Mouse (Mus musculus): ENCODE data around the gene Slc25a24. TPM values are rescaled to one million over a fixed set of nuclear protein-coding genes. Genes with fewer than 3 reads are reported as not detected.

Gene Slc25a24
- 1 to 10 TPM; 6.1 to 6.7 TPM for total RNA-seq (2021)

DNA sequence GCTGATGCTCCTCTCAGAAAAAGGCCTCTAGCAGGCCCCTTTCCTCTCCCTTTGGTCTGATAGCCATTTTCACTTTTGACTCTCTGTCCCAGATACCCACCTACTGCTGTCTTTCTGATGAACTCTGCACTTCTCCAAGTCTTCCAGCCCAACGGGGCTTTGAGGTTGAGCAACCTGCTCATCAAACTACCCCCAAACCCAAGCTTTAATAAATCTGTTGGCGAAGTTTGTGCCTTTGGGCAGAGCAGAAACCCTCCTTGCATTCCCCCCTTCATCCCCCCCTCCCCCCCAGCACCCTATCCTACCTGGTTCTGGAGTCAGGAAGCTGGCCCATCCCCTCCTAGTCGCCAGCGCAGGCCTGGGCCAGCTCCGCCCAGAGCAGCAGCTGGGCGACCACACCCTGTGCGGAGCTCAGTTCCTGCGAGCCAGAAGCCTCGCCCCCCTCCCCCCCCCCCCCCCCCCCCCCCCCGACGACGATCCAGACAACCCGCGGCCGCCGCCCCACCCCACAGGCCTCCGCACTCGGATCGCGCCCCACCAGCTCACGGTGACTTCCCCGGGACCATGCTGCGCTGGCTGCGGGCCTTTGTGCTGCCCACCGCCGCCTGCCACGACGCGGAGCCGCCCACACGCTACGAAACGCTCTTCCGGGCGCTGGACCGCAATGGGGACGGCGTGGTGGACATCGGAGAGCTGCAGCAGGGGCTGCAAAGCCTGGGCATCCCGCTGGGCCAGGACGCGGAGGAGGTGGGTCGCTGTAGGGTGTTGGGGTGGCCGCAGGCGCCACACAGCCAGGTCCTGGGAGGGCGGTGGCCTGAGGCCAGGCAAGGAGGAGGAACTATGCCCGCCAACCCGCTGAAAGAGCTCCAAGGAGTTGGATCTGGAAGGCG, at the start of gene Slc25a24:
Gene Slc25a24, plus strand, starts transcription at position 509 of the 890 bp plus-strand sequence.
- intact Hi-C loops (cut with DNase I) = no loop called here
- DNase-seq (ENCODE audit: low spot score) = peak; percentile 37

DNA sequence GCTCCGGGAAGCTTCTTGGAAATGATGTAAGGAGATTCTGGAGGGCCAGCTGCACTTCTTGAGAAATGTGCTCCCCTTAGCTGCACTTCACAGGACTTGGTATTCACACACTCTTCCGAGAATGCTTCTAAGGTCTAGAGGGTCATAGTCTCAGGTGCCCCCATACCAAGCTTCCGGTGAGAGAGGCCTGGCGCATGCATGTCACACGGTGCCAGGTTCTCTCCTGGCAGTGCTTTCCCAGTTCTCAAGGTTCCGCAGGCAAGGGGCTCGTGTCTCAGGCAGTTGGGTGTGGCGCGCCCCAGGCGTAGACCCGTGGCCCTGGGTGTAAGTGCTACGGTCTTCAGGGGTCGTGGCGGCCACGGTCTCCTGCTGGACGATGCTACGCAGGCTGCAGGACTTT, 42.8 kb upstream of the Slc25a24 start, which contains the start of gene Slc25a54:
Gene Slc25a54, plus strand, starts transcription at position 301 of the 400 bp plus-strand sequence.
- intact Hi-C loops (cut with DNase I) = no loop called here

DNA sequence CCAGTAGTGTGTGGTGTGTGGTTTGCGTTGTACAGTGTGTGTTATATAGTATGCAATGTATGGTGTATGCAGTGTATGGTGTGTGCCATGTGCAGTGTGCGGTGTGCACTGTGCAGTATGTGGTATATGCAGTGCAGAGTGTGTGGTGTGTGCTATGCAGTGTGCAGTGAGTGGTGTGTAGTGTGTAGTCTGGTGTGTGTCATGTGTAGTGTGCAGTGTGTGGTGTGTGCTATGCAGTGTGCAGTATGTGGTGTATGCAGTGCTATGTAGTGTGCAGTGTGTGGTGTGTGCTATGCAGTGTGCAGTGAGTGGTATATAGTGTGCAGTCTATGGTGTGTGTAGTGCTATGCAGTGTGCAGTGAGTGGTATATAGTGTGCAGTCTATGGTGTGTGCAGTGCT, 38.5 kb upstream of the Slc25a24 start:
- intact Hi-C loops (cut with DNase I) = no loop called here
- no peak for DNase-seq (ENCODE audit: low spot score)

More for the DNA sequence above, 42.8 kb upstream of the Slc25a24 start, which contains the start of gene Slc25a54:
- DNase-seq (ENCODE audit: low spot score) = no peak

DNA sequence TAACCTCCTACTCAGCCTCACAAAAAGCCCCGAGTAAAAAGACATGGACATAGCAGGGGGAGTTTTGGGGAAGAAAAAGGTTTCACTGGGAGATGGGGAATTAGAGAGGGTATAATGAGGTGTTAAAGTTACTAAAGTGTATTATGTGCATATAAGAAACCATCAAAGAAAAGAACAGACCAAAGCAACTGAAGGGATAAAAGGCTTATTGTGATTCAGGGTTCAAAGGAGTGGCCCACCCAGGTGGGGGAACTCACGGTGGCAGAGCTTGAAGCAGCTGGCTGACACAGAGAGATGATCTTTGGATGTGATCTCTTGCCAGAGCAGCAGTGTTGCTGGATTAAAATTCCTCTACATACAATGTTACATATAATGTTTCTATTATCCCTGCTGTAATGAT, 34.5 kb upstream of the Slc25a24 start:
- intact Hi-C loops (cut with DNase I) = no loop called here
- no peak for DNase-seq (ENCODE audit: low spot score)

DNA sequence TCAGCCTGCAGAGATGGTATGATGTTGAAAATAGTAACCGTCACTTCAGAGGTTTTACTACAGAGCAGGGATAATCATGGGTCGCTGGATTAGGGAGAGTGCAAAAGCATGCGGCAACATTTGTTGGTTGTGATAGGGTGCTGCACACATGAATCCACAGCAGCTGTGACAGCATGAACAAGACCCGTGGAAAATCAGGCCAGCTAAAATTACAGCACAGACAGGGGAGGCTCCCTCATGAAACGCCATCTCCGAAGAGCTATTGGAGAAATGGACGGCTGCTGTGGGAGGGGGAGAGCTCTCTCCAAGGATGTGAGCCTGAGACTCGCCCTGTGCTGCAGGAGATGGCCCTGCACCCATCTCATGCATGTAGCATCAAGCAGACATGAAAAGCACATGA, 18.2 kb upstream of the Slc25a24 start:
- intact Hi-C loops (cut with DNase I) = no loop called here
- DNase-seq (ENCODE audit: low spot score) = no peak

DNA sequence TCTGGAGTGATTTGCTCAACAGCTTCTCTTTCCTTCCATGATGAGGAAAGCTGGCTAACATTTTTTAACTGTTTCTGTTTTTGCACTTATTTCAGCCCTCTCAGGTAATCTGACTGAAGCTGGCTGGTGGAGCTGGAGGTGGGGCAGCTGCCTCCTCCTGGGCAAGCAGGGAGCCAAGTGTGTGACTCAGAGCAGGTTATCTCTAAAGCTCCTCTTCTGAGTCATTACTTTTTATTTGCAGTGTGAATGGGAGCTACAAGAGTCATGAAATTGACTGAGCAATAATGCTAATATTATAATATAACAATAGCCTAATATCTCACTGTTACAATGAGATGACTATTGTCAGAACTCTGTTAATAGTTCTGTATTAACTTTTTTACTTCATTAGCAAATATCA, 5.8 kb upstream of the Slc25a24 start:
- DNase-seq (ENCODE audit: low spot score) = no peak
- intact Hi-C loops (cut with DNase I) = no loop called here

DNA sequence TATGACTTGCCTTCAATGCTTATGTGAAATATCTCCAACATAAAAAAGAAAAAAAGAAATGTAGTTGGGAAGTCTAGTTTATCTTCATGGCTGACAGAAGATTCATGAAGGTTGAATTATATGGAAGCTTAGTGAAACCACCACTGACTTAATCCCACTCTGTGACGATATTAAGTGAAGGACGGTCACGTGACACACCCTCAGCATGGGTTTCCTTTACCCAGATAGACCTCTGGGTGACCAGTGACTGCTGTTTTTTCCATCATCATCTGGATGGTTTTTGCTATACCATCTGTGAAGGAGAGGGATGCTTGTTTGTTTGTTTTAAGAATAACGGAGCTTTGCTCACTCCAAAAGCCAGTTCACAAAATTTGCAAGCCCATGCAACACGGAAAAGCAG, 3.4 kb upstream of the Slc25a24 start:
- no peak for DNase-seq (ENCODE audit: low spot score)
- intact Hi-C loops (cut with DNase I) = no loop called here

DNA sequence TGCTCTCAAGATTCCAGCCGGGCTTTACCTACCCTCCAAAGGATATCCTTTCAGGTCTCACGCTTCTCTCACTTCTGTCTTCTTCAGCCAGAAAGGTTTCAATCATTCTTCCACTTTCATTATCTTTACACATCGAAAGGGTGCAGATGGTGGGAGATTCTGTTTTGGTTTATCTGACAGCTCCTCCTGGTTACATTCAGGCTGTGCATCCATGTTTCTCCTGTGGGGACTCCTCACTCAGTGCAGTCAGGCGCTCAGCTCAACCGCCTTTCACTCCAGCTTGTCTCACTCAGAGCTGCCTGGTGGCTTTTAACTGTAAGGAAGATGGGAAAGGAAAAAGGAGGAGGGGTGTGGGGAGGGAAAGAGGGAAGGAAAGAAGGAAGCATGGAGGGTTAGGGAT, 3.0 kb upstream of the Slc25a24 start:
- intact Hi-C loops (cut with DNase I) = no loop called here
- DNase-seq (ENCODE audit: low spot score) = no peak

DNA sequence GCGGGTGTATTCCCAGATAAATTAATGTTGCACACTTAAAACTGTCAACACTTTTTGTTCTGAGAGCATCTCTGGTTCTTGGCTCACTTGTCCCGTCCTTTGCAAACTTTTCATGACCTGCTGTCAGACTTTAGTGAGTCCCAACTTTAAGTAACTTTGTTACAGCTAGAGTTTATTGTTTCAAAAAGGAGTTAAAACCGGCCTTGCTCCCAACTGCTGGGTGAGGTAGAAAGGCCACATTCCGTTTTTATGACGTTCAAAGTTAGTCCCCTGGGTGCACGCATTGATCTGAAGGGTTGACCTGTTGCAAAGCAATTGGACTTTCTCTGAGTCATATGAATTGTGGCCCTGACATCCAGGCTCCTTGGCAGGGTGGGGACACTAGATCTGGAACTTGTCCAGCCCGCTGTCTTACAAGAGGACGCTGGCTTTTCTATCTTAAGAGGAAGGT, 607 bp downstream of the Slc25a24 start:
- intact Hi-C loops (cut with DNase I) = no loop called here
- peak; percentile 37 for DNase-seq (ENCODE audit: low spot score)

DNA sequence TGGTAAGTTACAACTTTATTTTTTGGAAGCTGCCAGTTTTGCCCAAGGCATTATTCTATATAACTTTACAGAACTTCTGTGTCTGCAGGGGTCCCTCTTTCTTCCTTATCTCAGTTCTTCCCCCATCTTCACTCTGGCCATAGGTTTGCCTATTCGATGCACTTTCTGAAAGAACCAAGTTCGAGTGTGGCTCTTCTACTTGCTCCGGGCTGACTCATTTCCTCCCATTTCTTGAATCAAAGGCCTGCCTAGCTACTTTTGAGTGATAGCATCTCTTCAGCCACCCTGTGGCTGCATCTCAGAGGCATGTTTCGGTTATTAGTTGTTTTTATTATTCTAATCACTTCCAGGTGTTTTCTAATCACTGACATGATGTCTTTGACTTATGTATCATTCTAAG, 1.1 kb downstream of the Slc25a24 start:
- intact Hi-C loops (cut with DNase I) = no loop called here
- DNase-seq (ENCODE audit: low spot score) = no peak

DNA sequence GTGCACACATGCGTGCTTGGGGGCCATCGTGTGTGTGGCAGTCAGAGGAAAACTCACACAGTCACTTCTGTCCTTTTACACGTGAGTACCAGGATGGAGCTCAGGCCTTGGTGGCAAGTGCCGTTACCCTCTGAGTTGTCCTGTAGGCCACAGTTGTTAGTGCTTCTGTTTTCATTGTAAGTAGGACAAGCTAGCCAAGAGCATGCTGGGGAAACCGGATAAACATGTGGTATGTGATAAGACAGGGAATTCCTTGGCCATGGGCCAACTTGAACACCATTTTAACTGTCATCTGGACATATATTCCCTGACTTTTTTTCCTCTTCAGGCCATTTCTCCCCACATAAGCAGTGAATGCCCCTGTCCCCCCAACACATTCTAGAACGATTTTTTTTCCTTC, 2.6 kb downstream of the Slc25a24 start:
- intact Hi-C loops (cut with DNase I) = no loop called here
- DNase-seq (ENCODE audit: low spot score) = no peak

DNA sequence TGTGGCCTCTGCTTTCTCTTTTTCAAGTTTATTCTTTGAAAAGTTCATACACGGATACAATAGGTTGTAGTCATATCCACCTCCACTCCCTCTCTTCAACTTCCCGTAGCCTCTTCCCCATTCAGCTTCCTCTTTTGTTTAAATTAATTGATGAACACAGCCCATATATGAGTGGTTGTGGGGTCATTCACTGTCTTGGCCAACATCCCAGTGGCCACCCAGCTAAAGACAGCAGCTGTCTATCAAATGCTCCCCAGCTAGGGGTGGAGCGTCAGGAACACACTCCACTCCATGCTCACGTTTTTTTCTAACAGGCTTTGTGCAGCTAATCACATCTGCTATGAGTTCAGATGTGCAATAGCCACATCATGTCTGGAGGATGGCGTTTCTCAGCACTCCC, 6.8 kb downstream of the Slc25a24 start:
- intact Hi-C loops (cut with DNase I) = no loop called here
- no peak for DNase-seq (ENCODE audit: low spot score)

DNA sequence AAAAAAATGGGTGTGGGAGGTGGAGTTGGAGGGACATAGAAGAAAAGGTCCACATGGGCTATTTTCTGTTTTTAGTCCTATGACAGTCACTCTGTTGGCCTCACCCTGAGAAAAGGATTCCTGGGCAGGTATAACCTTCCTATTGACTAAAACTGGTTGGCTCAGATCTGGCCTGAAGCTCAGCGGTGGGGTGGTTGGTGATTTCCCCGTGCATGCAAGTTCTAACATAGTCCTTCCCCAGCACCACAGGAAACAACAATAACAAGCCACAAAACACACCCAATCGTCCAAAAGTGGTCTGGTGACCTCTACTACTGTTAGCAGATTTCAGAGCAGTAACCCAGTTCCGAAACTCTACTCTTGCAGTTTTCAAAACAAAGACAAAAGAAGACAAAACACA, 10.0 kb downstream of the Slc25a24 start:
- no peak for DNase-seq (ENCODE audit: low spot score)
- intact Hi-C loops (cut with DNase I) = no loop called here

DNA sequence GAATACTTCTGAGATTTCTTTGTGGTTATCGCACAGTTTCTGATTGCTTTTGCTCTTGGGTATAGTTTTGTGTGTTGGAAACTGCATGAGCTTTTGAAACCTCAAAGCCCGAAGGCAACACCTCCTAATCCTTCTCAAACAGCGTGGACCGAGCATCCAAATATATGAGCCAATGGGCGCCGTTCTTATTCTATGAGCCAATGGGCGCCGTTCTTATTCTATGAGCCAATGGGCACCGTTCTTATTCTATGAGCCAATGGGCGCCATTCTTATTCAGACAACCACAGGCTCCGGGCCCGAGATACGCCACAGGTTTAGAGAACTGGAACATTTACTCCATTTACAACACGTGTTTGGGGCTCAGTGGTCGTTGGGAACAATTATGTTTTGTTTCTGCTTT, 11.1 kb downstream of the Slc25a24 start:
- intact Hi-C loops (cut with DNase I) = no loop called here
- no peak for DNase-seq (ENCODE audit: low spot score)

DNA sequence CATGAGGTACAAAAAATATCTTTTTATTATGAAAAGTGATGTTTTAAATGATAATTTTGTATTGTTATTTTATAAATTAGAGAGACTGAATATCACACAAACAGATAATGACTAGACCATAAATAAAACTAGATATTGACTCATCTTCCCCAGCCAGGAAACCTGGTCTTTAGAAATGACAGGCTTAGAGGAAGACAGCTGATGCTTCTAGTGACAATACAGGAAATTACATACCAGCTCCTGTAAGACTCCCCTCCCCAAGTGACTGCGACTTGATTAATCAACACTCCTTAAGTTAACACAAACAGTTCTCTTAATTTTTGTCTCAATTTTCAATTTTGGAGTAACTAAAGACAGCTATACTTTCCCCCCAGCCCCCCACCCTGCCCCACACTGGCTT, 12.4 kb downstream of the Slc25a24 start:
- no peak for DNase-seq (ENCODE audit: low spot score)
- intact Hi-C loops (cut with DNase I) = no loop called here

DNA sequence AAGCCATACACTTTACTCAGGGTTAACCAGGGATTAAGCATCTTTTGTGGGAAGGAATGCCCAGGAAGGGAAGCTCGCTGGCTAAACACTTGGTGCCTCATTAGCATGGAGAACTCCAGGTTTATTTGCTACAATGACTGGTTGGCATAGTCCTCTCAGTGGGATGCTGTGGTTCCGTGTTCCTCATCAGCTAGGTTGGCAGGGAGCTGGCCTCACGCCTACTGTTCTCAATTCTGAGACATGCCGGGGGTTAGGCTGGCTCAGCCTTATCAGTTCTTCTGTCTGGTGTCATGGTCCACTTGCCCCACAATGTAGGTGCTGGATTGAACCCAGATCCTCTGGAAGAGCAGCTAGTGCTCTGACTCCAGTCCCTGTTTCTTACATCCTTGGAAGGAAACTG, 29.6 kb downstream of the Slc25a24 start:
- DNase-seq (ENCODE audit: low spot score) = no peak
- intact Hi-C loops (cut with DNase I) = no loop called here

DNA sequence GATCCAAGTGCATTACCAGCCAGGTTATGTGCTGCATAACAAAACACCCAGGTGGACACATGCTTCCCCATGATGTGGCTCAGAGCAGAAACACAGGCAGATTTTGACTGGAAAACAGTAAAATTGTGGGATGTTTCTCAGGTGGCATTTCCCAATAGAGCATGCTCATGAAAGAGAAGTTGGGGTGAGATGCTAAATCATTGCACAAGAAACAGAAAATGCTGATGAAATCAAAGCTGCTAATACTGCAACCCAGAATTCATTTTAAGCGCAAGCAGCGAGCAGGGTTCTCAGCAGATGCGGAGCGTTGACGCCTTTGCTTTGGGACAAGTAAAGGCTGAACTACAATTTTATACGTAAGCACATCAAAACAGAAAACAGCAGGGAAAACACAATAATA, 30.5 kb downstream of the Slc25a24 start:
- DNase-seq (ENCODE audit: low spot score) = no peak
- intact Hi-C loops (cut with DNase I) = no loop called here

DNA sequence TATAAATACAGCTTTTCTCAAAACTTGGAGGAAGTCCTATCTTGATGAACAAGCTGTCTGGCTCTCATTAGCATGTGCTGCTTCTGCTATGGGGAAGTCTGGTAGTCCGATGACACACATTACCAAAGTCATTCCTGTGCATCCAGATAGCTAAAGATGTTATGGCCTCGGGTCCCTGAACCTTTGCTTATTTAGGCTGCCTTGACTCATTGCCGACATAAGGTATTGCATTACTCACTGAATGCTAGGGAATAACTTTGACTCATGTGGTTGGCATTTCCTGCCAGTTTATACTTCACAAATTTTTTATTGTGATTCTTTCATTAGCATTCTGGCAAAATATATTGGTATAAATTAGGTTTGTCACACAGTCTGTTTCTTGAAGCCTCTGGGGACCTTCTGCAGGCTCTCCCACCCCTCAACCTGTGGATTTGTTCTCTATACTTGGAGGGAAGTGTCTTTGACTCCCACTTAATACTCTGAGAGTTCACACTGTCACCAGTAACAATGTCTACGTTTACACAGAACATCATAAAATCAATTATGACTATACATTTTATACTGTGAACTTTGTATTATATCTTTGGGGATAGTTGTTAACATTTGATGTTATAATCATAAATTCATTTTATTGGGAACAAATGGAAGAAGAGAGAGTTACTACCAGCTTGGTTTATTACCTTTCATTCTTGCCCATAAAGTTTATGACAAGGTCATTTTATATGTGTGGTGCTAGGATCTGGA, 33.1 kb downstream of the Slc25a24 start:
- intact Hi-C loops (cut with DNase I) = no loop called here
- no peak for DNase-seq (ENCODE audit: low spot score)

DNA sequence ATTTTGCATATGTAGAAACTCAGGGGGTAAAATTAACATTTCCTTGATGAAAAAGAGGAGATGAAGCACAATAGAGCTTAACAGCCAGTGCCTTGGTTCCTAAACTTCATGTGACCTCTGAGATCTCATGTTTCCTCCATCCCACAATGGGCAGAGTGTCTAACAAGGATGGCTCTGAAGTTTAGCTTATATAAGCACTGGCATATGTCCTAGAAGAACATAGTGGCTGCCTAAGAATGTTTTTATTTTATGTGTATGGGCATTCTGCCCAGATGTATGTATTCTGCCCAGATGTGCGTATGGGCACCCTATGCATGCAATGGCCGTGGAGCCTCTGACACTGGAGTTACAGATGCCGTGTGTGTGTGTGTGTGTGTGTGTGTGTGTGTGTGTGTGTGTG, 34.5 kb downstream of the Slc25a24 start:
- intact Hi-C loops (cut with DNase I) = no loop called here
- no peak for DNase-seq (ENCODE audit: low spot score)

DNA sequence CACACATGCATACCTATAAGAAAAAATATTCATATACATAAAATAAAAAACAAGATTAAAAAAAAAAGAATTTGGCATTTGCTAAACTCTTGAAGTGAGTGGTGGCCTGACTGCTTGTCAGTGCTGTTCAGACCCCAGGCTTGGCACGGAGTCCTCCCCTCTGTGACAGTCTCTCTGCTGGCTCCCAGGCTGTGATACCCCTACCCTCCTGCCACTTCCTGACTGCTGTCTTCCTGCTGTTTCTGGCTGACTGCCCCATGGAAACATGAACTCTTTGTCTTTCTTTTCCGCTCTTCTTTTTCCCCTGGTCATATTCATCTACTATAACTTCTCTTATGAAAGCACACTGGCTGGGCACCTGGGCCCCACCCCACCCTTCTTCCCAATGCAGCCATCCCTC, 41.1 kb downstream of the Slc25a24 start:
- no peak for DNase-seq (ENCODE audit: low spot score)
- intact Hi-C loops (cut with DNase I) = no loop called here

DNA sequence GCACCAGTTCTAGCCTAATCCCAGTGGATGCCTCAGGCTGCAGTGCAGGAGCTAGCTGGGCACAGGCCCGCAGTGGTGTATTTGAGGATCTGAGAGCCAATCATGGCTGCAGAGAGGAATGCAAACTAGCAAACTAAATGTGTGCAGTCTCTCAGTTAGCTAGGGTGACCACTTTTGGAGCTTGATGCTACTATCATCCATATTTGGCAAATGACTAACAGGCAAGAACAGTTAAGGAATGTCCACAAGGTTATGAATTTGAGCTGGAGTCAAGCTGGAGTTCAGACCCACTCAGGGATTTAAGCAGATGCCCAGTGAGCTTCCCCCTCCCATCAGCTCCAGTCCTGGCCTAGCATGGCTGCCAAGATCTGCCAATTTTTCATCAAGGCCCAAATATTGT, 41.7 kb downstream of the Slc25a24 start:
- no peak for DNase-seq (ENCODE audit: low spot score)
- intact Hi-C loops (cut with DNase I) = no loop called here

Measured in heart, postnatal 25 days (tissue).